Mouse (Mus musculus) adrenal gland, adult 8-10 months (tissue): ENCODE data around the gene Aqp1. TPM values are rescaled to one million over a fixed set of nuclear protein-coding genes. Genes with fewer than 3 reads are reported as not detected.

Experiments
- DNase-seq: peaks from one replicate; pipeline ENCODE4 v3.0.0; 2022
- total RNA-seq, 4 experiments: library from RNA; stranded (reverse); gene quantifications; 2 replicates each; pipeline ENCODE4 v1.2.4; 2022

The Aqp1 gene
- total RNA-seq, 4 experiments from 2014 or later: 38.4 to 78.8 (median 49.7) TPM

DNA sequence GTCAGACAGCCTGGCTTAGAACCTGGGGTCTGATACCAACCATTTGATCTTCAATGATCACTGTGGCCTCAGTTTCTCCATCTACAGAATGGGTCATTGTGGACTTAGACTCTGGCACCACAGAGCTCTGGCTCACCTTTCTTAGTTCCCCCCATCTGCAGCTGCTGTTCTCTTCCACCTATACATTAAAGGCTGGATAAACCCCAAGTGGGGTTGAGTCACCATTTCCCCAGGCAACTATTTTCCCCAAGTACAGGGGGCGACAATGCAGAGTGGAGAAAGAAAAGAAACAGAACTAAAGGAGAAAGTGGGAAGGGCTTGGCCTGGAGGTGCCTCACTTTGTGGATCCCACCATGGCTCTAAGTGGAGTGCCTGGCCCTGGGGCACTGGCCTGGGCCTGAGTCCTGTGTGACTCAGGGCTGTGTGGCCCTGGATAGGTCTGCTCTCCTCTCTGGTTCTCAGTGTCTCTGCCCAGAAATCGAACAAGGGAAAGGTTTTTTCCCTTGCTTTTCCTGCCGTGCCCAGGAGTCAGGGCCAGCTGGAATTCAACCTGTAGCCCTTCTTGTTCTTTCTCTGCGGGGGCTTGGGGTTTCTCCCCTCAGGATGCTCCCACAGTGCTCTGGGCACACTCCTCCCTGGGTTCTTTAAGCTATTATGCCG, 20.9 kb downstream of the Aqp1 start:
- no peak for DNase-seq

DNA sequence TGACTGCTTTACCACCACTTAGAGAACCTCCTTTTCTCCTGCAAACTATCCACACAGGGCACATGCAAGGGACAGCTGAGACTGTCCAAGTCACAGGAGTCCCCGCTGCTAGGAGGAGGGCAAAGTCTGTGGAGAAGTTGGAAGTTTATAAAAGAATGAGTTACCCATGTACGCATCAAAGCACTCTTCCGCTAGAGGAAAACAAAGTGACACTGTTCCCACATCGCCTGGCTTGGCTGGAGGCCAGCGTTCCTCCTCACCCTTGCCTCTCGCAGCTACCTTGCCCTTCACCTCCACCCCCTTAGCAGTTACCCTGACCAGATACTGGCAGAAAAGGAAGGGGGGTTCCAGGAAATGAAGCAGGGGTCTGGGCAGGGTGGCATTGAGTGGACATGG, 21.4 kb downstream of the Aqp1 start:
- DNase-seq: no peak

GRCm38 (mm10) chr6:55358731-55359143, 22.5 kb downstream of the Aqp1 start:
- DNase-seq: no peak

DNA sequence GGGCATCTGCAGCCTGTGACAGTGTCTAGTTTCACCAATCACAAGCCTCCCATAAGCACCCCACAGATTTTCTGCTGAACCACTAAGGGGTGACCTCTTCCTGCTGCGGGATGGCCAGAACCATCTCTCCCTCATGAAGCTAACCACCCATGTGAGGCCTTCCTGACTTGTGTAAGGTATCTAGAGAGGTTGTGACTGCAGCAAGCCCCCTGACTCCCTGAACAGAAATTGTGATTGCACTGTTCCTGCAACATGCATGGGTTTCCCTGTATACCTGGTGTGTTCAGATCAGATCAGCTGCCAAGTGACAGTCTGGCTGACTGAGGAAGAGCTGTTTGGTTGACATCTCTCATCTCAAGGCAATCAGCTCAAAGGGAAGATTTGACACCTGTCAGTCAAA, 26.4 kb downstream of the Aqp1 start:
- no peak for DNase-seq

DNA sequence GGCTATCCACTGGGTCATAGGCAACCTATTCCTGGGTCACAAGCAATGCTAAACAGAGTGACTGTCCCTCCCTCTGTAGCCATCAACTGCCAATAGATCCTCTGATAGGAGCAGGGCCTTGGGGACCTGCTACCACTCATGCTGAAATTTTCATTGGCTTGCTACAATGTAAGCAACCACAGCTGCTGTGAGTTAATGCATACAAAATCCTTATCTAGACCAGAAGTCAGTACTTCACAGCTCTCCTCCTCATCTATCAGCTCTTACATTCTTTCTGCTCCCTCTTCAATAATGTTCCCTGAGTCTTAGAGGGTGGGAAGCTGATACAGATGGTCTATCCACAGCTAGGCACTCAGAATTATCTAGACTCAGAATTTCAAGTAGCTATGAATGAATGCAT, 30.9 kb downstream of the Aqp1 start:
- no peak for DNase-seq

DNA sequence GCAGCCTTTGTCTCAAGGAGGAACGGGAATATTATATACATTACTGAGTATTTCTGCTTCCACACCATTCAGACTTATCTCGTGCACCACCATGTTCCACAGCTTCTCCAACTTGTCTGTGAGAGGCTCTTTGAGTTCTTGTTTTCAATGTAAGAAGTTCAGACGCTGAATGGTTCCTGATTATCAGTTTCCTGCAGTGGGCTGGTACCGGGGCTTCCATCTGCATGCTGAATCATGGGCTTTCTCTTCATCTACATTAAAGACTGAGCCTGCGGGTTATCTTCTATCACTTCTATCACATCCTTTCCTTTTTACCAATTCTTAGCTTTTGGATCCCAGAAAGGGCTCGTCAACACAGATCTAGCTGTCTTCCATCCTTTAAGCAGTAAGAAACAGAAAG, 34.6 kb downstream of the Aqp1 start:
- no peak for DNase-seq

- DNase-seq: no peak
Measured at GRCm38 (mm10) chr6:55376076-55376475, 39.8 kb downstream of the Aqp1 start, which contains the start of gene Ghrhr. Gene Ghrhr, plus strand, starts transcription at chr6:55376295.

DNA sequence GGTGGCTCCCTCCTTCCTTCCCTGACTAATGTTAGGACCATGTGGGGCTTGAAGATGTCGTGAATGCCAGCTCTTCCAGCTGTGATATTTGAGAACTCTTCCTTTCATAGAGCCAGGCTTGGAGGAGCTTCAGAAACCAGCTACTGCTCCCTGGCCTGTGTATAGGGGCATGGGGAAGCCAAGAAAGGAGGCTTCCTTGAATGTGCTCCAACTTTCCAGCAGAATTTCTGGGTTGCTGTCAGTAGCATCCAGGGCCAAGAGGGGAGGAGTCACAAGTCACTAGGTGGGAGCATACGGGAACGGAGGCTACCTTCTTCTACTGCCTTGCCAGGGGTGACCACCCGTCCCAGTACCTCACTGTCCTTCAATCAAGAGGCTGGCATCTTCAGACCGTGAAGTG, 40.3 kb downstream of the Aqp1 start:
- DNase-seq: no peak

- no peak for DNase-seq
Measured at GRCm38 (mm10) chr6:55377461-55377860, 41.2 kb downstream of the Aqp1 start.

GRCm38 (mm10) chr6:55379641-55380335, 43.6 kb downstream of the Aqp1 start:
- DNase-seq: no peak

DNA sequence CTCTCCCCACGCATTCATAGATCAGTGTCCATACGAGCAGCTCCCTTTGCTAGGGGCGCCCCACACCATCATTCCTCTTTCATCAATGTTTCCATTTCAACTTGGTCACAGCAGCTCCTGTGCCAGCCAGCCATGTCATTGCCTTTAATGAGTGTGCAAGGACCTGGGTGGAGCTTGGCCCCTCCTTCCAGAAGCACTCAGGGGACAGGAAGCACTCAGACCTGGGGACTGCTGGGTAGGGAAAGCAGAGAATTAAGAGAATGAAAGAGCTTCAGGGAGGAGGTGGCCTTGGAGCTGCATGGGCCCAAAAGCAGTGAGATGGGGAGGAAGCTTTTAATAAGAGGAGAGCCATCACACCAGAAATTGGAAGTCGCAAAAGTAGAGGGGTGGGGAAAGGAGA, 45.7 kb downstream of the Aqp1 start:
- no peak for DNase-seq

DNA sequence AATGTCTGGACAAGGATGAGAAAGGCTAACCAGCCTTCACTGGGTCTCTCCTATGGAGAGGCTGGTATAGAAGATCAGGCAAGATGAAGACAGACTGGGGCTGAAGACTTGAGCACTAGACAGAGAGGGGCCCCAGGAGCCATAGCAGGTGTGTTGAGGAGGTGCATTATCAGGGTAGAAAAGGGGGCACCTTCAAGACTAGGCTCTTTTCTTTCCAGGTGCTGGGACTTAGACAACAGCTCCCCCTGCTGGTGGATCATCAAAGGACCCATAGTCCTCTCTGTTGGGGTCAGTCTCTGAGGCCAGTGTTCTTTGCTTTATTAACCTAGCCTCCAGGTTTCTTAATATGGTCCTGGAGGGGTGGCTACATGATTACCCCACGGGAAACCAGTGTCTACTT, 47.7 kb downstream of the Aqp1 start:
- no peak for DNase-seq

DNA sequence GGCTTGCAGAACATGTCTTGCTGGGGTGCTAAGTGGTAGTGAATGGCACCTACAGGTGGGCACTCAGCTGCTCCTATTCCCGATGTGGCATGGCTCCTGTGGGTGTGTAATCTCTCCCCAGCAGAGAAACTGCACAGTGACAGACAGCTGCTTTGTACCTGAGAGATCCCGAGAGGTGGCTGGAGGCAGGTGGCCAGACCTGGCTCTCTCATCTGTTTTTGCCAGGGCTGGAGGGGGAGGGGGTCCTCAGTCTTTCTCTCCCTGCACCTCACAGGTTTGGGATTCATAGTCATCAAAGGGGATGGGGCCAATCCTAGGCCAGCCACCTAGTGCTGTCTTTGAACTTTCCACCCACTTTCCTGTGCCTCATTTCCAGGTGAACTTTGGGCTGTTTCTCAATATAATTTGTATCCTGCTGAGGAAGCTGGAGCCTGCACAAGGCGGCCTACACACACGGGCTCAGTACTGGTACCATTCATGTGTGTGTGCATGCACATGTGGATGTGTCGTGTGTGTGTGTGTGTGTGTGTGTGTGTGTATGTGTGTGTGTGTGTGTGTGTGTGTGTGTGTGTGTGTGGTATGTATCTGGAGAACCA, 48.2 kb downstream of the Aqp1 start:
- DNase-seq: no peak

- no peak for DNase-seq
Measured at GRCm38 (mm10) chr6:55388546-55389169, 52.4 kb downstream of the Aqp1 start.

DNA sequence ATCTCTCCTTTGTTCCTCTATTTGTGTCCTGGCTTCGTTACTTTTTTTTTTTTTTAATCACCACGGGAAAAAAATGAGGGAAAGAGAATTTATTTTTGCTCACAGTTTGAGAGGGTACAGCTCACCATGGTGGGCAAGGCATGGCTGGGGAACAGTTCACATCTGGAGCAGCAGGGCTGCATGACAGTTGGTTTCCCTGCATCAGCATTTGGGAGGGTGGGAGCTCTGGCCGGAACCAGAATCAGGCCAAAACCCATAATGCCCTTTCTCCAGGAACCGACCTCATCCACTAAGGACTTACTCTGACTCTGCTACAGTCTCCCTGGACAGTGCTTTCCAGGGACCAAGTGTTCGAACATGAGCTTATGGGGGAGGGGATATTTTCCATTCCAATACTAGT, 53.1 kb downstream of the Aqp1 start:
- no peak for DNase-seq

DNA sequence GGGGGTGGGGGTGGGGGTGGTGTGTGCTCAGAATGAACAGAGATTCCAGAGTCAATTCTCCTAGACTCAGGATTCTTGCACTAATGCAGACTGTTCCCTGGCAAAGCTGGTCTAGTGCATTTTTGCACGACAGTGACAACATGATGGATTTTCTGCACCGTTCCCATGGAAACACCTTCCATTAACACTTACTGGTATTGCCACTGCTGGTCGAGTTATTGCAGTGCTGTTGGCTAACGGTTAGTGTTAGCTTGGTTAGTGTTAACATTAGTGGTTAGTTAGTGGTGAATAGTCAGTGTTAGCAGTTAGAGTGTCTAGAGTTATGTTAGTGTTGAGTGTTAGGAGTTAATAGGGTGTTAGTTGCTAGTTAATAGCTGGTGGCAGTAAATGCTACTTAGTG, 55.6 kb downstream of the Aqp1 start:
- no peak for DNase-seq

DNA sequence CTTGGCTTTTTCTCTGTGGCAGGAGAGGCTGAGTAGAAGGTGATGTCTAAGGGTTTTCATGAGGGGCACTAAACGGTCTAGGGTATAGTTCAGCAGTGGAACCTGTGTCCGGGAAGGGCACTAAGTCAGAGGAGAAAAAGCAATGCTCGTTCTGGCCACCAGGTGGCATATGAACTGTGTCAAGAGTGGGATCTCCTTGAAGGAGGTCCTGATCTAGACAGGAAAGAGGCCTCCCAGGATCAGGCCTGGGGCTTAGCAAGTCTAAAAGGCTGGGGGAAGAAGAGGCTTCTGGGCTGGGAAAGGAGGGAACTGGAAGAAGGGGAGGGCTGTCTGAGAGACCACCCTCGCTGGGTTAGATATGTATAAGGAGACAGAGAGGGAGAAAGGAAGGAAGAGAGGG, 56.2 kb downstream of the Aqp1 start:
- no peak for DNase-seq

GRCm38 (mm10) chr6:55394854-55395253, 58.6 kb downstream of the Aqp1 start:
- no peak for DNase-seq

GRCm38 (mm10) chr6:55396176-55396575, 59.9 kb downstream of the Aqp1 start:
- peak; percentile 11 for DNase-seq

DNA sequence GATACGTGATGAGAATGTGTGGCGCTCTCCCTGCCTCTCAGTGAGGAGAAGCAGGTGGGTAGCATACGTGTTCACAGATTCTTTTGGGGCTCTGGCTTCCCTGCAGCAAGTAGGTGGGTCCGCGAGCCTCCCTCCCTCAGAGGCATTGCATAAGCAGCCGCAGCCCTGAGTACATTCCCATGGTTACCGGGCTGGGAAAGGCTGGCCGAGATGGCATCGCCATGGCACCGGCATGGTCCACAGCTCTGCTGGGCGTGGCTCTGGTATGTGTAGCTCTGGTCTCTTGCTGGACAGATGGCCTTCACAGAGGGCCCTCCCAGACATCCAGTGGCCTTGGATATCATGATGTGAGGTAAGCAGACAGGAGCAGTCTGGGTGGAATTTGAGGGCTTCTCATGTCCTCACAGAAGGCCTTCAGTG, 60.4 kb downstream of the Aqp1 start:
- DNase-seq: peak; percentile 59
